11 mouse cellular contexts compared by ENCODE assay signal in genomic region chr17:56379281-56379834, GRCm38 (mm10). TPM values are rescaled to one million over a fixed set of nuclear protein-coding genes. Genes with fewer than 3 reads are reported as not detected.
DNase-seq lines count a peak whose midpoint lies in the region; ATAC-seq and TF ChIP-seq lines count a peak whose summit lies in the region.
"Had no signal": no experiment of that assay in that cellular context is flagged by ENCODE, and none has a peak within 500 bp of the region (broad histone marks: within the 10 kb centered on the region; RNA-seq: fewer than 3 reads in every experiment).

No protein-coding gene starts in this region.

- H3K4me1 ChIP-seq in hindbrain, embryonic 15.5 days (replicated peaks) = peaks cover 49% of the 10 kb centered on the region
- H3K4me1 ChIP-seq in hindbrain, embryonic 10.5 days (replicated peaks) = peaks cover 32% of the 10 kb centered on the region
- peaks cover 8% of the 10 kb centered on the region; the same call in 1 of the 2 replicates for H3K4me1 ChIP-seq in midbrain, embryonic 15.5 days
- 0 out of 2 replicates have a peak, but pooled peaks cover 3% of the 10 kb centered on the region for H3K4me1 ChIP-seq in midbrain, embryonic 11.5 days (ENCODE audit: control insufficient read depth, insufficient read depth, low read length)
- H3K4me1 ChIP-seq in kidney, postnatal 0 days (replicated peaks; ENCODE audit: insufficient read depth, low read length) = peaks cover 26% of the 10 kb centered on the region
- H3K4me1 ChIP-seq: heart, embryonic 15.5 days; midbrain, embryonic 12.5 days had no signal

- peak overlapping the region; percentile 69 for H3K27ac ChIP-seq in hindbrain, embryonic 15.5 days (replicated peaks)
- no peak overlapping the region for H3K27ac ChIP-seq in hindbrain, embryonic 10.5 days
- peak overlapping the region; percentile 59; the same call in 1 of the 2 replicates for H3K27ac ChIP-seq in midbrain, embryonic 15.5 days
- no peak overlapping the region for H3K27ac ChIP-seq in midbrain, embryonic 11.5 days (ENCODE audit: low read depth, low read length)
- H3K27ac ChIP-seq in kidney, postnatal 0 days = peak overlapping the region; percentile 36; the same call in 1 of the 2 replicates
- H3K27ac ChIP-seq: heart, embryonic 15.5 days; midbrain, embryonic 12.5 days had no signal

- H3K9me3 ChIP-seq in hindbrain, embryonic 15.5 days = no peaks in the 10 kb centered on the region
- H3K9me3 ChIP-seq in hindbrain, embryonic 10.5 days = no peaks in the 10 kb centered on the region
- no peaks in the 10 kb centered on the region for H3K9me3 ChIP-seq in midbrain, embryonic 15.5 days
- H3K9me3 ChIP-seq in midbrain, embryonic 11.5 days (ENCODE audit: control insufficient read depth, low read length) = no peaks in the 10 kb centered on the region
- H3K9me3 ChIP-seq in kidney, postnatal 0 days (replicated peaks; ENCODE audit: low read length) = no peaks in the 10 kb centered on the region
- H3K9me3 ChIP-seq: heart, embryonic 15.5 days; midbrain, embryonic 12.5 days had no signal

- no peak for TF ChIP-seq CTCF in kidney, postnatal 0 days (IDR thresholded peaks at IDR 0.05; ENCODE audit: low read depth)

- H3K27me3 ChIP-seq in hindbrain, embryonic 15.5 days = no peaks in the 10 kb centered on the region
- H3K27me3 ChIP-seq in hindbrain, embryonic 10.5 days (ENCODE audit: insufficient read depth, poor library complexity, severe bottlenecking) = no peaks in the 10 kb centered on the region
- H3K27me3 ChIP-seq in midbrain, embryonic 15.5 days (replicated peaks) = no peaks in the 10 kb centered on the region
- H3K27me3 ChIP-seq in midbrain, embryonic 11.5 days (ENCODE audit: control insufficient read depth, insufficient read depth, low read length) = no peaks in the 10 kb centered on the region
- H3K27me3 ChIP-seq in kidney, postnatal 0 days (ENCODE audit: insufficient read depth, low read length) = no peaks in the 10 kb centered on the region
- H3K27me3 ChIP-seq: heart, embryonic 15.5 days; midbrain, embryonic 12.5 days had no signal

- H3K4me2 ChIP-seq in hindbrain, embryonic 15.5 days = no peak overlapping the region
- no peak overlapping the region for H3K4me2 ChIP-seq in midbrain, embryonic 15.5 days
- no peak overlapping the region for H3K4me2 ChIP-seq in midbrain, embryonic 11.5 days
- H3K4me2 ChIP-seq in kidney, postnatal 0 days (ENCODE audit: low read length) = no peak overlapping the region
- H3K4me2 ChIP-seq: heart, embryonic 15.5 days; midbrain, embryonic 12.5 days had no signal

- WGBS in hindbrain, embryonic 15.5 days = 65% methylated on average over 6 of the region's 6 CpGs
- 80% methylated on average over 6 of the region's 6 CpGs for WGBS in hindbrain, embryonic 10.5 days
- WGBS in midbrain, embryonic 15.5 days = 74% methylated on average over 6 of the region's 6 CpGs
- WGBS in midbrain, embryonic 11.5 days = 86% methylated on average over 6 of the region's 6 CpGs
- 42% methylated on average over 6 of the region's 6 CpGs for WGBS in kidney, postnatal 0 days

- no peak overlapping the region; the same call in 1 of the 2 replicates for H3K9ac ChIP-seq in hindbrain, embryonic 15.5 days
- no peak overlapping the region for H3K9ac ChIP-seq in midbrain, embryonic 15.5 days
- no peak overlapping the region for H3K9ac ChIP-seq in midbrain, embryonic 11.5 days (ENCODE audit: low read length)
- H3K9ac ChIP-seq in kidney, postnatal 0 days (ENCODE audit: low read depth, low read length) = no peak overlapping the region
- H3K9ac ChIP-seq: heart, embryonic 15.5 days; midbrain, embryonic 12.5 days had no signal

- no peak for ATAC-seq in hindbrain, embryonic 15.5 days (ENCODE audit: low FRiP score, low read depth)
- ATAC-seq in midbrain, embryonic 15.5 days (replicated peaks) = no peak
- no peak for ATAC-seq in midbrain, embryonic 11.5 days (ENCODE audit: low FRiP score)
- ATAC-seq in kidney, postnatal 0 days (replicated peaks; ENCODE audit: low FRiP score, low read depth) = no peak

- DNase-seq in cerebellum, adult 9-11 months = peak; percentile 64
- no peak for DNase-seq in cerebellum, adult 11 months
- no peak for DNase-seq in hindbrain, embryonic 10.5 days (ENCODE audit: low spot score)
- DNase-seq in midbrain, embryonic 11.5 days (ENCODE audit: low spot score, missing footprints) = no peak
- DNase-seq in kidney, postnatal 0 days (ENCODE audit: low spot score) = peak; percentile 35
- no peak for DNase-seq in thymus, postnatal 4 days
- DNase-seq: right cerebral cortex, postnatal 14 days had no signal

- H3K4me3 ChIP-seq in hindbrain, embryonic 15.5 days = no peak overlapping the region
- H3K4me3 ChIP-seq in hindbrain, embryonic 10.5 days = no peak overlapping the region
- no peak overlapping the region for H3K4me3 ChIP-seq in midbrain, embryonic 15.5 days
- H3K4me3 ChIP-seq in midbrain, embryonic 11.5 days (ENCODE audit: low read depth, low read length) = no peak overlapping the region
- H3K4me3 ChIP-seq in kidney, postnatal 0 days (replicated peaks; ENCODE audit: low read depth, low read length) = no peak overlapping the region
- H3K4me3 ChIP-seq: heart, embryonic 15.5 days; midbrain, embryonic 12.5 days had no signal

- H3K36me3 ChIP-seq in hindbrain, embryonic 15.5 days = peaks cover 24% of the 10 kb centered on the region
- peaks cover 97% of the 10 kb centered on the region for H3K36me3 ChIP-seq in hindbrain, embryonic 10.5 days
- peaks cover 29% of the 10 kb centered on the region for H3K36me3 ChIP-seq in midbrain, embryonic 15.5 days (replicated peaks)
- H3K36me3 ChIP-seq in midbrain, embryonic 11.5 days (ENCODE audit: control insufficient read depth, insufficient read depth, low read length) = peaks cover 11% of the 10 kb centered on the region
- H3K36me3 ChIP-seq in kidney, postnatal 0 days (ENCODE audit: insufficient read depth, low read length) = peaks cover 28% of the 10 kb centered on the region

RNA-seq across cellular contexts. Expression of gene Kdm4b, which starts 53.5 kb away (rescaled TPM):
- 71.5 and 73.7 TPM in 2 replicates for polyA plus RNA-seq in hindbrain, embryonic 15.5 days (2015; fragmentation: Nextera tagmentation; extraction: Ambion mirVana)
- 51.5 and 65.8 TPM in 2 replicates for polyA plus RNA-seq in hindbrain, embryonic 10.5 days (2016; fragmentation: Nextera tagmentation; extraction: Ambion mirVana)
- polyA plus RNA-seq in midbrain, embryonic 15.5 days (2015; fragmentation: Nextera tagmentation; extraction: Ambion mirVana) = 86.3 and 86.6 TPM in 2 replicates
- 33.3 and 39.6 TPM in 2 replicates for polyA plus RNA-seq in midbrain, embryonic 11.5 days (2014; fragmentation: Nextera tagmentation; extraction: Ambion mirVana)
- polyA plus RNA-seq in kidney, postnatal 0 days (2015; fragmentation: Nextera tagmentation; extraction: Ambion mirVana) = 22.4 and 23.1 TPM in 2 replicates

Comparison
In these comparisons a context has a peak if more than half of its experiments do, and no peak if none do; other contexts are left out.
1. DNase-seq: peak in cerebellum, adult 9-11 months (single experiment) and kidney, postnatal 0 days (single experiment); none in cerebellum, adult 11 months (single experiment), hindbrain, embryonic 10.5 days (single experiment), midbrain, embryonic 11.5 days (single experiment) and thymus, postnatal 4 days (single experiment).
2. H3K27ac ChIP-seq: peak in hindbrain, embryonic 15.5 days (single experiment), midbrain, embryonic 15.5 days (single experiment) and kidney, postnatal 0 days (single experiment); none in hindbrain, embryonic 10.5 days (single experiment) and midbrain, embryonic 11.5 days (single experiment).